Mouse (Mus musculus) neural tube, embryonic 11.5 days (tissue): ENCODE results near the gene Glmp. TPM values are rescaled to one million over a fixed set of nuclear protein-coding genes. Genes with fewer than 3 reads are reported as not detected.

Experiments used
- polyA plus RNA-seq: library from polyadenylated mRNA; unstranded; fragments of >200 nt; fragmentation: Nextera tagmentation; extraction: Ambion mirVana; gene quantifications from 2 replicates; pipeline ENCODE4 v1.2.1, GENCODE M21; 2014

The Glmp gene
- polyA plus RNA-seq, 1 experiment from 2014 or later = 70.5 TPM

Other genes starting within 250 kb of the Glmp start
- not detected in 2 replicates for gene Ttc24, start 246.7 kb upstream of the Glmp start, polyA plus RNA-seq
- gene Iqgap3, start 243.1 kb upstream of the Glmp start, polyA plus RNA-seq = 15.9 and 17.8 TPM in 2 replicates
- 16.6 and 18.1 TPM in 2 replicates for gene Mef2d, start 182.7 kb upstream of the Glmp start, polyA plus RNA-seq
- gene Rhbg, start 70.3 kb upstream of the Glmp start, polyA plus RNA-seq = 0.27 and 1.2 TPM in 2 replicates
- gene Gm38392, start 37.8 kb upstream of the Glmp start, polyA plus RNA-seq = not detected in 2 replicates
- 9.1 and 10.7 TPM in 2 replicates for gene Tsacc, start 28.0 kb upstream of the Glmp start, polyA plus RNA-seq
- gene Cct3, start 27.9 kb upstream of the Glmp start, polyA plus RNA-seq = 768 and 797 TPM in 2 replicates
- gene Tmem79, start 11.1 kb downstream of the Glmp start, polyA plus RNA-seq = 1.7 and 2.1 TPM in 2 replicates
- 48.8 and 57.2 TPM in 2 replicates for gene Smg5, start 11.2 kb downstream of the Glmp start, polyA plus RNA-seq
- 1.1 and 1.2 TPM in 2 replicates for gene Paqr6, start 39.6 kb downstream of the Glmp start, polyA plus RNA-seq
- gene Bglap3, start 47.7 kb downstream of the Glmp start, polyA plus RNA-seq = 0.31 TPM in 1 of 2 replicates, not detected in the other
- not detected in 2 replicates for gene Bglap2, start 53.7 kb downstream of the Glmp start, polyA plus RNA-seq
- gene Bglap, start 59.4 kb downstream of the Glmp start, polyA plus RNA-seq = not detected in 2 replicates
- gene Pmf1, start 85.3 kb downstream of the Glmp start, polyA plus RNA-seq = 118 and 124 TPM in 2 replicates
- gene Slc25a44, start 100.1 kb downstream of the Glmp start, polyA plus RNA-seq = 24.8 and 27.0 TPM in 2 replicates
- gene Sema4a, start 136.2 kb downstream of the Glmp start, polyA plus RNA-seq = 5.8 and 6.1 TPM in 2 replicates
- 16.1 and 17.4 TPM in 2 replicates for gene Lmna, start 184.9 kb downstream of the Glmp start, polyA plus RNA-seq
- gene Mex3a, start 207.4 kb downstream of the Glmp start, polyA plus RNA-seq = 42.0 and 43.6 TPM in 2 replicates
- gene Rab25, start 223.3 kb downstream of the Glmp start, polyA plus RNA-seq = 0.70 and 0.78 TPM in 2 replicates
- 82.1 and 98.4 TPM in 2 replicates for gene Lamtor2, start 228.1 kb downstream of the Glmp start, polyA plus RNA-seq
- gene Ubqln4, start 228.7 kb downstream of the Glmp start, polyA plus RNA-seq = 80.2 and 84.0 TPM in 2 replicates